Mouse (Mus musculus): ENCODE measurements around the gene Mia. TPM values are rescaled to one million over a fixed set of nuclear protein-coding genes. Genes with fewer than 3 reads are reported as not detected.
A peak's percentile ranks its signal among the peaks of the same experiment; 100 is the strongest.

The Mia gene
- 10 to 100 TPM in 1 of 2 experiments, 1 to 10 TPM in 1; 5.6 to 15.8 TPM for total RNA-seq (2021)
- long read RNA-seq, experiment 1, partial matches to known transcripts: 2 of 5 reads
- long read RNA-seq, experiment 1, other reads (novel, unspliced or antisense): 0 of 5 reads
- long read RNA-seq, experiment 2, transcript Mia-201 (4 exons, 566 nt): major isoform, 10 of 17 reads
- long read RNA-seq, experiment 2, partial matches to known transcripts: 5 of 17 reads
- long read RNA-seq, experiment 2, other reads (novel, unspliced or antisense): 2 of 17 reads

DNA sequence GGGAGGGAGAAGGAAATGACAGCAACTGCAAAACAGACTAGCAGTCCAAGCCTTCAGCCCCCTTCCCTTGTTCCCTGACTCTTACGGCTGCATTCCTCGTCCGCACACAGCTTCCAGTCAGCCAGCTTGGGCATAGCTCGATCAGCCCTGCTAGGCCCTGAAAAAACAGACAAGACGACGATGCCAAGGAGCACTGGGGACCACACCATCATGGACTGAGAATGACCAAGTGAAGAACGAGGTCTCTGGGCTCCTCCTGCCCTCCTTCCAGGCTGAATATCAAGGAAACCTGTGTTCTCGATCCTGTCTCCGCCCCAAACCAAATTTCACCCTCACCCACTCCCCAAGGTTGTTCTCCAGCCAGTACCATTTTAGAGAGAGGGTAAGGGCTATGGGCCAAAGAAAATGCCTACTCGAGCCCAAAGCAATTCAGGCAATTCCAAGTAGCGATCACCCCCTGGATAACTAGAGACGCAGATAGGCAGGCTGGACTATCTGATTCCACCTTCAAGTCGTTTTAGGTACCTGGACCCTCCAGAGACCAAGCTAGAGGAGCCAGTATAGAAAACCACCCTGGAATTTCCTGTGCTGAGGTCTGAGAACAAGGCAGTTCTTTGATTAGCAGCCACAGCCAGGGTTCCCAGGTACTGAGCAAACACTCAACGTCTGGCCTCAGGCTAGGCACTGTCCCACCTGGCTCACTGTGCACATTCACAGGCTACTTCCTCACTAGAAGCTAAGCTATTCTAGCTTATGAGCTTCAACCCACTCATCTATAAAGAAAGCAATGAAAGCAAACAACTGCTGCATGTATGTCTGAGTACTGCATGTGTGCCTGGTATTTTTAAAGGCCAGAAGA is at the start of gene Mia, which contains the start of gene Gm21983:
Mia (minus strand) TSS at position 321 of the 859 bp plus-strand sequence.
Gm21983 (minus strand) TSS at position 250 of the 859 bp plus-strand sequence.
- no peak for DNase-seq (ENCODE audit: low spot score in 2 of 2)

DNA sequence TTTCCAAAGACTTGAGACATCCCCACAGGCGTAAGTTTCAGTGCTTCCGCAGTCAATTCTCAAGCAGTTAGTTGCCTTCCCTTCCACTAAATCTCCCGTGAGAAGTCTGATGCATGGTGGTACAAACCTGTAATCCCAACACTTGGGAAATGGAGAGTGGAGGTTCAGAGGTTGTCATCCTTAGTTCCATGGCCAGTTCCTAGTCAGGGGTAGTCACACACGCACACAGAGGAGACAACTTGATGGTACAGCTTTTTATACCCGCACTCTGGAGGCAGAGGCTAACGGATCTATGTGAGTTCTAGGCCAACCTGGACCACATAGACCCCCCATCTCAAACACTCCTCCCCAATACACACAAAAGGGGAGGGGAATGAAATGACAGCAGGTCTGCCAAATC is 47.9 kb upstream of the Mia start:
- DNase-seq (ENCODE audit: low spot score in 2 of 2): no peak

DNA sequence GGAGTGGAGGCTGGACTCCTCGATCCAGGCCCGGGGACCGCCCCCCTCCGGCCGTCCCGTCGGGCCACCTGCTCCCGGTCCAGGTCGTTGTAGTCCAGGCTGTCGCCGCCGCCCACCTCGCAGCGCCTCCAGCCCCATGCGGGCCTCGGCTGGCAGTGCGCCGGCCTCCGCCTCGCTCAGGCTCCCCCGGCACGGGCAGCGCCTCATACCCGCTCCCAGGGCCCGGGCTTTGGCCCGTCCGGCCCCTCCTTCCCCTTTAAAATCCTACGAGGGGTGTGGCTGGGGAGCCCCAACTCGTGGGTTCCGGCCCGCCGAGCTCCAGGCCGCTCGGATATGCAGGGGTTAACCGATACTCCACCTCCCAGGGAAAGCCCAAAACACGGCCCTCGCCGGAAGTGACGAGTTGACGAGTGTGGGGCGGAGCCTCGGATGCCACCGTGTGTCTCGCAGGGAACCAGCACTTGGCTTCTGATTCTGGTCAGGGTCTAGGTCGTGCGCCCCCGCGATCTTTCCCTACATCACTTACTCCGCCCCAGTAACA is 47.4 kb upstream of the Mia start, which contains the start of gene Itpkc:
Itpkc (minus strand) TSS at position 381 of the 541 bp plus-strand sequence.
- peak; percentile 90 to 94 for DNase-seq (ENCODE audit: low spot score in 2 of 2)

DNA sequence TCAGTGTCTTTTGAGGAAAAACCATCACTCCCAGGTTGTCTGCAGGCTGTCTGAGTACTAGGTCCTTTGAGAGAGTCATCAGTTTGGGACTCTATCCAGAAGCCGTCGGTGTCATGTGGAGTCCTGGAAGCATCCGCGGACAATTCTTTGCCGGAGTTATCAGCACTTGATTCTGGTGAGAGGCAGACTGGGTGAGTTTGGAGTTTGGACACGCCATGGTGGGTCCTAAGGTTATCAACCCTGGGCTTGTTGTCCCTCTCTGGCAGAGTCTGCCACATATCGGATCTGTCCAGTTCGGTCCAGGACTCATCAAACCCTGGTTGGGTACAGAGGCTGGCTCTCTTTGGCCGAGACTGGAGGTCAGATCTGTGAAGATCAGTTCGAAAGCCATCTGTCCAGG is 46.7 kb upstream of the Mia start:
- DNase-seq (ENCODE audit: low spot score in 2 of 2): no peak

DNA sequence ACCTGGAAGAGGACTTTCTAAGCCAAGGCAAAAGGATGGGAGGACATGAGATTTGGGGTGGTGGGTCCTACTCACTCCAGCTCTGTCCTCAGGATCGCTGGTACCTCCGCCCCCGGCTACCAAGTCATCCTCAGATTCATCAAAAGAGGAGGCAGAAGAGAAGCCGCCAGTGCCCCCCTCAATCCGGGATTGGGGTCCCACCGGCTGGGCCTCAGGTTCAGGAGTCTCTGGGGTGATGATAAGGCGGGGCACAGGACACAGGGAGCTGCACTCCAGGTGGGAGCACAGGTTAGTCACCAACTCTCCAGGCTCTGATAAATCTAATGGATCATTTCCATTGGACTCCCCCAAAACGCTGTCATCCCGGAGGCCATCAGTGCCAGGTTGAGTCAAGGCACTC is 46.3 kb upstream of the Mia start:
- no peak for DNase-seq (ENCODE audit: low spot score in 2 of 2)

DNA sequence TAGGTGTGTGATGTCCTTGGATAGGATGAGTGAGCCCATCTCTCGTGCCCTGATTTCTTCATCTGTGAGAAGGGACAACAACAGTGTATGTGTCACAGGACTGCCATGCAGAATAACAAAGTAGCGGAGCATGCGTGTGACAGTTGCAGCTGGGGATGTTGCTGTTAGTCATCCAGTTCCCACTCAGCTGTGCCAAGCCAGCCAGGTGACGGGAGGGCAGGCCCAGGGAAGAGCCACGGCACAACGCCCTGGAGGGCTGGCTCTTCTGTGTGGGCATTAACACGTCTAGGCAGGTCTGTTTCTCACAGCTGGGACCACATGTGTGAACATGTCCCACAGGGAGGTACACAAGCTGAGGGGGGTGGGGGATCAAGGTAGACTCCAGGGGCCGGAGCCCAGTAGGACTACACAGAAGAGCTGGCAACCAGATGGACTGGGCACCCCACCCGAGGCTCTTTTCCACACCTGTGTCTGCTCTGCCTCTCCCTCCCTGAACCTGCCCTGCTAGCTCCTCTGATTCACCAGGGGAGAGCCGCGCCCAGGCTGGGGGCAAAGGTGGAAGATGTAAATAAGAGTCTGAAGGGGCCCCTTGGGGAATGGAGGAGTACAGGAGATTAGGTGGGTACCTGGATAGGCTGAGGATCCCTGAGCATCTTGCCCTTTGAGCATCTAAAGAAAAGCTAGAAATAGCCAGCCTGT is 44.1 kb upstream of the Mia start:
- no peak for DNase-seq (ENCODE audit: low spot score in 2 of 2)

DNA sequence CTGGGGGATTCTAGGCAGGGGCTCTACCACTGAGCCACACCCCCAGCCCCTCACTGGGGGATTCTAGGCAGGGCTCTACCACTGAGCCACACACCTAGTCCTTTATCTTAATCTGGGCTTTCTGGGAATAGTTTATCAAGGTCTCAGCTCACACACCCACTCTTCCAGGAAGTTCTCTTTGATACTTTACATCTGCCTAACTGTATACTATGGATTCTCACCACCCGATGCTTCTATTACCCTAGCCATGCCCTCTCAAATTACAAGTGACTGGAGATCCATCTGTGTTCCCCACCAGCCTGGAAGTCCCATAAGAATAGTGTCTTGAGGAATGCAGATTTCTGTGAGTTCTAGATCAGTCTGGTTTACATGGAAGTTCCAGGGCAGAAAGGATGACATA is 41.6 kb upstream of the Mia start:
- DNase-seq (ENCODE audit: low spot score in 2 of 2): no peak

DNA sequence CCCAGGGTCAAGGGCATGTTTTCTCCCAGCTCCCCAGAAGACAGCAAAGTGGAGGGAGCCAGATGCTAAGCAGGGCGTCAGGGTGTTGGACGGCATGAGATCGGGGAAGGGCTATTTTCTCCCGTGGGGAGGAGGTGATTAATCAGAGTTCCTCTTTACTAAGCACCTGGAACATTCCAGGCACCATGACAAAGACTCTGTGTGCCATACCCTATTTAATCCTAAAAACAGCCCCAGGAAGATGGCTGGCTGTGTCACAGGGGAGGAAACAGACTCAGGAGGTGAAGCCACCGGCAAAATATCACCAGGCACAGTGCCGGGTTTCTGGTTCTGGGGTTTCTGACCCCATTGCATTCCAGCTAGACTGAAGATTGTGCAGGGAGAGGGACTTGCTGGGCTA is 41.0 kb upstream of the Mia start:
- no peak for DNase-seq (ENCODE audit: low spot score in 2 of 2)

DNA sequence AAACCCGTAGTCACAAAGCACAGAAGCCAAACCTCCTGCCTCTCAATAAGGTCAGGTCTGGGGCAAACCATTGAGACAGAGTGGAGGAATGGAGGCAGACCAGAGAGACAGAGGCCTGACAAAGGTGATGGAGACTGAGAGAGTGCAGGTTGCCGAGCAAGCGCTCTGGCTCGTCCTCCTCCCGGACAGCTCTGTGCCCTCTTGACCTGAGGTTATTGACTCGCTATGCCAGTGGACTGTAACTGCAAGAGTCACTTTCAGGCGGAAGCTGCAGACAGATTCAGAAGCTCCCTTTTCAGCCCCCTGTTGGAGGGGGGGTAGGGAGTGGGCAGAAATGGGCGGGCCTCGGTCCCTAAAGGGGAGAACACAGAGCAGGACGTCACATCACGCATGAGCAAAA is 39.0 kb upstream of the Mia start:
- DNase-seq (ENCODE audit: low spot score in 2 of 2): no peak

DNA sequence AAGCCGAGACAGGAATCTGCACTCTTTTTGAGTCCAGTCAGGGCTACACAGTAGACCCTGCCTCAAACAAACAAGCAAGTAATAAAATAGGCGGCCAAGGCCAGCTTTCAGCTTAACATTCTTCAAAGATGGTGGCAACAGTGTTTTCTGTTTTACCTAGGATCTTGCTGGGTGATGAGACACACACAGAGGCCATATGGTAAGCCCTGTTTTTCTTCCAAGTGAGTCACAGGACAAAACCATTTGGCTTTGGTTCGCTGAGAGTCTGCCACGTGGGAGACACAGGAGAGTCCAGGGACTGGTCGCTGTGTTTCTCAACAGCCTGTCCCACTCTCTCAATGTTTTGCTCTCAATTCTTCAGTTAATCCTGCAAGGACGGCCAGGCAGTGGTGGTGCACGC is 37.6 kb upstream of the Mia start:
- DNase-seq (ENCODE audit: low spot score in 2 of 2): no peak

DNA sequence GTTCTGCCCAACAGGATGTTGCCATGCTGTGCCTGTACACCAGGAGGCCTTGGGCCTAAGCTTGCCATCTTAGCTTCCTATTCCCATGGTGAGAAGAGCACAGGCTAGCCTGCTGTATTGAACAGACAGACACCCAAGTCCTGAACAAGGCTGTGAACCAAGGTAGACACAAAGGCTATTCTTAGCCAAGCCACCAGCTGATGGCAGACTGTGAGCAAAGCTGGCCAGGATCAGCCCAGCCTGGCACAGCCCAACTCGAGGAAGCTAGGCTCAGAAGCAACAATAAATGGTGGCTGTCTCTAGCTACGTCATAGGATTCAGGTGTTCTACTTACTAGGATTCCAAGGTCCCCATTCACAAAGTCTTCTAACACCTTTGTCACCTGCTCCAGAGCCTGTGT is 31.7 kb upstream of the Mia start:
- DNase-seq (ENCODE audit: low spot score in 2 of 2): no peak

DNA sequence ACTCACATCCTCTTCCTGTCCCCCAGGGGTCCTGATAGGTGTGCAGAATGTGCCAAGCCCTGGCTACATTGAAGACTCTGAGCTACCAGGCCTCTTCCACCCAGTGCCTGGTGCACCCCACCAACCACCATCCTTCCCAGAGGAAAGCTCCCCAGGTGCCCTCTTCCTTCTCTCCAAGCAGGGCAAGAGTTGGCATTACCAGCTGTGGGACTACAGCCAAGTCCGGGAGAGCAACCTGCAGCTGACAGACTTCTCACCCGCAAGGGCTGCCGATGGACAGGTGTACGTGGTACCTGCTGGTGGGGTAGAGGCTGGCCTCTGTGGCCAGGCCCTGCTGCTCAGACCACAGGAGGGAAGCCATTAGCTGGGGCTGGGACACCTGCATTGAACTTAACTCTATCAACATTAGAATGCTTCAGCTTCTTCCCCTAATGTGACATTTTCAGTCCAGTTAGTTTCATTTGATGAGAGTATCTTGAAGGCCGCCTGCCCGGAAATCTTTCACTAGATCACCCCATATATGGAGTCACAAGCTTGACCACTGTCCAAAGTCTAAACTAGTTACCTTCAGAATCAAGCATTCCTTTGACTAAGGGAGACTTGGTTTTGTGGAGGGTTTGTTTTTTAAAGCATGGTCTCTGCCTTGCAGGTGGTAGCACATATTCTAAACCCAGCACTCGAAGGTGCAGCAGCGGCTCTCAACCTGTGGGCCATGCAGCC is 22.9 kb upstream of the Mia start:
- DNase-seq (ENCODE audit: low spot score in 2 of 2): no peak

DNA sequence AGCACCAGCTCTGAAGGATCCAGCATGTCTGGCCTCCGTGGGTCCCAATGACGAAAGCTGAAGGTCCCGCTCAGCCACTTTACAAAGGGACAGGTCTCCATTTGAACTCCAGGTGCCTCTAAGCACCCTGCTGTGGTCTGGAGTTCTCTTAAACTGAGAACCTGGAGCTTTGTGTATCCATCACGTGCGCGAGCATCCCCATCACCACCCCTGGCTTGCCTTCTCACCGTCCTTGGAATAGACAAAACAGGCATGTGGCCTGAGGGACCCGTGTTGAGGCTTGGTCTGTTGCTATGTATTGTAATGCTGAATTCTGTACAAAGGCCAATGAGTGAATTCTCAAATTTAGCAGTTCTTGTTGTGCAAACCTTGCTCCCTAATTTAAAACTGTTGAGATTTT is 17.8 kb upstream of the Mia start:
- no peak for DNase-seq (ENCODE audit: low spot score in 2 of 2)

DNA sequence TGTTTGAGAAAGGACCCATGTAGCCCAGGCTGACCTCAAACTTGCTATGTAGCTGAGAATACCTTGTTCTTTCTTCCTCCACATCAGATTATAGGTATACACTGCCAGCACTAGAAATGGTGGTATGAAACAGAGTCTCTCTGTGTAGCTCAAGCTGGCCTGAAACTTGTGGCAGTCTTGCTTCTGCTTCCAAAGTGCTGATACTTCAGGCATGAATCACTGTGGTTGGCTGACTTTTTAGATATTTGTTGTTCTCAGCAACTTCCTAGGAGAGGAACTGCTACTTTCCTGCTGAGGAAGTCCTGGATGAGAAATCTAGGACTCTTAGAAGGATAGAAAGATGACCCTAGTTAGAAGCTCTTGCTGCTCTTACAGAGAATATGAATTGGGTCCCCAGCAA is 17.4 kb upstream of the Mia start:
- no peak for DNase-seq (ENCODE audit: low spot score in 2 of 2)

DNA sequence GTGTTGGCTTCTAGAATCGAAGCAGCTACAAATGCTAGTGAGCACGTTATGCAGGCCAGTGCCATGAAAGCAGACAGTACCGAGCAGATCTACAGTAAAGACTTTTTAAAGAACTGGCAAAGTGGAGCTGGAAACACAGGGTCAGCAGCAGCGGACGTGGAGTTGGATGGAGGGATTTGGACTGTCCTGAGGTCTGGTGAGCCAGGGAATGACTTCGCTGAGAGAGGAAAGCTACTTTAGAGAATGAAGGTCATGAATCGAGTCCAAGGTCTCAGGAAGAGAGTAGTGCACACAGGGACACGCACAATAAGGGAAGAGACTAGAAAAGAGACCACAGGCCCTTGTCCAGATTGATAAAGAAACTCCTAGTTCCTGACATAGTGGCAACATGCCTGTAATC is 16.7 kb upstream of the Mia start:
- DNase-seq (ENCODE audit: low spot score in 2 of 2): no peak

DNA sequence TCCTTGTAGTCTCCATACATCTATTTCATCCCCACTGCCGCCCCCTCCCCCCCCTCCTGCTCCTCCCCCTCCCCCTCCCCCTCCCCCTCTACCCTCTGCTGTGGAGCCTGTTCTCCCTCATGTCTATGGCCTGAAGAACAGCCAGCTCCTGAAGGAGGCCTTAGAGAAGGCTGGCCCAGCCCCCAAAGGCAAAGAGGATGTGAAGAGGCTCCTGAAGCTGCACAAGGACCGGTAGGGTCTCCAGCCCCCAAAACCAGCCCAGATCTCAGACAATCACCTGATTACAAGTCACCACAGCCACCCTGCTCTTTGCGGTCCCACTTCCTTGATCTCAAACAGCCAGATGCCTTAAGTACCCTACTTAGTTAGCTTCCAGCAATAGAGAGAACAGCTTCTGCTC is 16.2 kb upstream of the Mia start:
- DNase-seq (ENCODE audit: low spot score in 2 of 2): no peak

DNA sequence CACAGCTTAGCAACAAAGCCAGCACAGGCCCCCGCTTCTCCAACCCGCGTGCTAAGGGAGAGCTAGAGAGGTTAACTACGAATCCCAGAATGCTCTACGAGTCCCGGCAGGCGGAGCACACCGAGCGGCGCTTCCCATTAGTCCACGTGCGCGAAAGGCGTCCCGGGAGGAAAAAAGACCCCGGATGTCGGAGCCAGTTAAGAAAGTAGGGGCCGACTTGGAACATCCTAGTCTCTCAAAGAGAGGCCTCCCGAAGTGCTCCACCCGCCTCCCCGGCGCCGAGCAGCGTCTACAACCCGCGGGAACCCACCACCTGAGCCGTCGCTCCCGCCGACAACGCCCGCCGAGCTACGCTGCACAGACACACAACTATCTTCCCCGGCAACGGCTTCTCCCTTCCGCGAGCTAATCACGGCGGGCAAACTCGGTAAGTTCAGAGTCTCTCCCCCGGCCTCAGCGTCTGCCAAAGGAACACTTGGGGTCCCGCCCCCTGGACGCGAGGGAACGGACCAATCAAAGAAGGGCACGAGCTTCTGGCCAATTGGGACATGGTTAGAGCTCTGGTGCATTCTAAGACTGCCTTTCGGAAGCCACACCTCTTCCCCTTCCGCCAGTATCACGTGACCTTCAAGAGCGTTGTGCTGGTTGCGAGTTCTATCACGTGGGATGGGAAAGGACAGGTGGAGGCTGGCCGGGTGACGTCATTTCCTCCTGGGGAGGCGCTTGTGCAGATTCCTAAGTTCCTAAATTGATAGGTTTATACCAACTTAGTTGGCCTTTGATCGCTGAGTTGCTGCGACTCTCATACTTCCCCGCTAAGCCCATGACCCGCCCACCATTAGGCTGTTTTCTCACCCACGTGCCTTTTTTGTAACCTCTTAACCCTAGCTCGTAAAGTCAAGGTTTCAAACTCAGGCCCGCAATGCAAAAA is 15.0 kb upstream of the Mia start, which contains the start of the genes BC024978 and Snrpa:
BC024978 (plus strand) TSS at position 101 of the 931 bp plus-strand sequence.
Snrpa (minus strand) TSS at position 591 of the 931 bp plus-strand sequence.
- peak; percentile 95 to 99 for DNase-seq (ENCODE audit: low spot score in 2 of 2)

DNA sequence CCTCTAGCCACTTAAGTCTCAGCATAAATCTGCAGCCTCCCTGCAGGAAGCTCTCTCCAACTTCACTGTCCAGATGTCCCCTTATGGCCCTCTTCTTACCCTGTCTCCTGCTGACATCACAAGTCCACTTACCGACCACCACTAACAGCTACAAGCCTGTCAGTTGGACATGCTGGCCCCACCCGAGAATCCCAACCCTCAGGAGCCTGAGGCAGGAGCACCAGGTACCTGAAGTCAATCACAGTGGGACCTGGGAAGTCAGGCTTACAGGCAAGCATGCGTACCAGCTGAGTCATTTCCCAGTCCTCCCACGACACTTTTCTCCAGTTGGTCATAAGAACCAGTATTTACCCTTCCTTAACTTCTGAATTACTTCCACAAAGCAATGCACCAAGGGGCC is 12.8 kb upstream of the Mia start:
- DNase-seq (ENCODE audit: low spot score in 2 of 2): no peak

DNA sequence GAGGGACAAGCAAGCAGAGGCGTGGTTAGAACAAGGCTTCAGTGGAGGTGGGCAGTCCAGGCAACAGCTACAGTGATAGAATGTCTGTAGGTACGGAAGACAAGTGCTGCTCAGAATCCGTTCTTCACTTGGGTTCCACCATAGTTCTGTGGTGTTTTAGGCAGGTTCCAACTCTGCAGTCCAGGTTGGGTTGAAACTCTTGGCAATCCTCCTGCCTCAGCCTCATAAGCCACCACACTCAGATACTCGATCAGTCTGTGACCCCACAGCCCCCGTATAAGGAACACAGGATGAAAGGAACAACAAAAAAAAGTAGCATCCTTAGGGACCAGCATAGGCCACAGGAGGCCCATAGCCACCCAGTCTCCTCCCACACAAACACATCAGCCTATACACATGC is 11.5 kb upstream of the Mia start:
- no peak for DNase-seq (ENCODE audit: low spot score in 2 of 2)

All from layer of hippocampus, postnatal 14 days (tissue).